Mouse (Mus musculus) ES-E14 (cell line): ENCODE data around the gene Trabd.

Experiments
- CHD2 ChIP-seq: IDR thresholded peaks from 2 replicates; pipeline ENCODE4 v1.6.1; 2014; ENCODE audit warnings: mild to moderate bottlenecking, low read depth, low read length, inconsistent platforms
- HCFC1 ChIP-seq: IDR thresholded peaks from 2 replicates; pipeline ENCODE4 v1.6.1; 2012; ENCODE audit warnings: low read length, inconsistent platforms, borderline replicate concordance; ENCODE audit not compliant: insufficient read depth
- MAFK ChIP-seq: IDR thresholded peaks from 2 replicates; pipeline ENCODE4 v1.6.1; 2014; ENCODE audit warnings: mild to moderate bottlenecking, low read depth, low read length, inconsistent platforms; ENCODE audit not compliant: insufficient read depth
- ZC3H11A ChIP-seq: IDR thresholded peaks from 2 replicates; pipeline ENCODE4 v1.6.1; 2012; ENCODE audit warnings: low read depth, mild to moderate bottlenecking, inconsistent platforms, low read length, borderline replicate concordance
- ZNF384 ChIP-seq: IDR thresholded peaks from 2 replicates; pipeline ENCODE4 v1.6.1; 2012; ENCODE audit warnings: low read depth, low read length, inconsistent platforms

- TF ChIP-seq HCFC1, result no peak
- peak; percentile 63 for TF ChIP-seq MAFK
- TF ChIP-seq CHD2, result no peak
- no peak for TF ChIP-seq ZC3H11A
- peak; percentile 55; the same call in 1 of the 2 replicates for TF ChIP-seq ZNF384
These were observed 15.6 kb upstream of the Trabd start, which contains the start of gene Panx2 for GRCm38 (mm10) chr15:89059161-89059931.
